Mouse (Mus musculus) MEL (cell line): ENCODE results near the gene Zfp799. TPM values are rescaled to one million over a fixed set of nuclear protein-coding genes. Genes with fewer than 3 reads are reported as not detected.
A peak's percentile ranks its signal among the peaks of the same experiment; 100 is the strongest.

Source experiments
- DNase-seq: peaks from one replicate; pipeline ENCODE4 v3.0.0; 2011; ENCODE audit warnings: low read depth, low spot score
- H3K27ac ChIP-seq: 2 replicates; pipeline ENCODE4 v1.5.1; 2012; ENCODE audit warnings: low read depth, mild to moderate bottlenecking, control low read depth, low read length, moderate library complexity; ENCODE audit not compliant: control insufficient read depth
- H3K27me3 ChIP-seq, 2 experiments: fragments of 150-350 bp in 1 of 2; sonication (generic) in 1 of 2; 2 replicates each; pipeline ENCODE4 v1.6.1; 2012; ENCODE audit warnings: low read length in 2 of 2, mild to moderate bottlenecking in 2 of 2, improper control_type of control experiment in 1 of 2, moderate library complexity in 1 of 2; ENCODE audit not compliant: insufficient read depth in 2 of 2, control insufficient read depth in 1 of 2
- H3K36me3 ChIP-seq, 2 experiments: 2 replicates each; pipeline ENCODE4 v1.6.1; 2012 to 2014; ENCODE audit warnings: low read length in 2 of 2, improper control_type of control experiment in 1 of 2, inconsistent platforms in 1 of 2, mild to moderate bottlenecking in 1 of 2; ENCODE audit not compliant: insufficient read depth in 2 of 2, control insufficient read depth in 1 of 2
- H3K4me1 ChIP-seq, 2 experiments: fragments of 150-350 bp in 1 of 2; sonication (generic) in 1 of 2; 2 replicates each; pipeline ENCODE4 v1.6.1; 2012; ENCODE audit warnings: low read length in 2 of 2, improper control_type of control experiment in 1 of 2, mild to moderate bottlenecking in 1 of 2; ENCODE audit not compliant: insufficient read depth in 2 of 2, control insufficient read depth in 1 of 2
- H3K4me3 ChIP-seq, 2 experiments: fragments of 150-350 bp in 1 of 2; sonication (generic) in 1 of 2; 2 replicates each; pipeline ENCODE4 v1.5.1; 2012; ENCODE audit warnings: low read depth in 2 of 2, low read length in 2 of 2, mild to moderate bottlenecking in 2 of 2, moderate library complexity in 2 of 2, control low read depth in 1 of 2, improper control_type of control experiment in 1 of 2; ENCODE audit not compliant: control insufficient read depth in 1 of 2, insufficient read depth in 1 of 2
- H3K79me2 ChIP-seq: 2 replicates; pipeline ENCODE4 v1.6.1; 2012; ENCODE audit warnings: mild to moderate bottlenecking, low read length, moderate library complexity; ENCODE audit not compliant: control insufficient read depth, poor library complexity, insufficient read depth
- H3K9ac ChIP-seq: 2 replicates; pipeline ENCODE4 v1.6.1; 2012; ENCODE audit warnings: low read depth, mild to moderate bottlenecking, control low read depth, low read length, moderate library complexity; ENCODE audit not compliant: control insufficient read depth, poor library complexity, severe bottlenecking
- H3K9me3 ChIP-seq: fragments of 150-350 bp; sonication (generic); replicated peaks from 2 replicates; pipeline ENCODE4 v1.6.1; 2012; ENCODE audit warnings: mild to moderate bottlenecking, low read length, improper control_type of control experiment, moderate library complexity; ENCODE audit not compliant: insufficient read depth
- BHLHE40 ChIP-seq: IDR thresholded peaks from 2 replicates; pipeline ENCODE4 v1.6.1; 2012; ENCODE audit warnings: low read depth, mild to moderate bottlenecking, inconsistent platforms, low read length, improper control_type of control experiment, borderline replicate concordance
- CHD1 ChIP-seq: IDR thresholded peaks from 2 replicates; pipeline ENCODE4 v1.6.1; 2012; ENCODE audit warnings: low read depth, mild to moderate bottlenecking, inconsistent platforms, low read length, improper control_type of control experiment
- CHD2 ChIP-seq: IDR thresholded peaks from 2 replicates; pipeline ENCODE4 v1.6.1; 2011; ENCODE audit warnings: low read length, improper control_type of control experiment
- CTCF ChIP-seq, 3 experiments: IDR thresholded peaks in 2 of 3; conservative IDR thresholded peaks in 1 of 3; 2 replicates each; pipeline ENCODE4 v1.5.1; 2011 to 2012; ENCODE audit warnings: low read length in 3 of 3, low read depth in 2 of 3, mild to moderate bottlenecking in 2 of 3, improper control_type of control experiment in 1 of 3, inconsistent platforms in 1 of 3, mixed read lengths in 1 of 3, moderate library complexity in 1 of 3; ENCODE audit not compliant: control insufficient read depth in 1 of 3, insufficient read depth in 1 of 3, poor library complexity in 1 of 3, severe bottlenecking in 1 of 3
- E2F4 ChIP-seq: IDR thresholded peaks from 2 replicates; pipeline ENCODE4 v1.6.1; 2011; ENCODE audit warnings: low read depth, low read length, improper control_type of control experiment, borderline replicate concordance
- ELF1 ChIP-seq: IDR thresholded peaks from 2 replicates; pipeline ENCODE4 v1.6.1; 2014; ENCODE audit warnings: low read depth, mild to moderate bottlenecking, inconsistent platforms, low read length, improper control_type of control experiment, moderate library complexity
- EP300 ChIP-seq, 2 experiments: IDR thresholded peaks; 2 replicates each; pipeline ENCODE4 v1.6.1; 2011; ENCODE audit warnings: improper control_type of control experiment in 2 of 2, low read length in 2 of 2, low read depth in 1 of 2, mild to moderate bottlenecking in 1 of 2
- JUND ChIP-seq: IDR thresholded peaks from 2 replicates; pipeline ENCODE4 v1.6.1; 2011; ENCODE audit warnings: low read depth, mild to moderate bottlenecking, improper control_type of control experiment, low read length
- KAT2A ChIP-seq: conservative IDR thresholded peaks from 2 replicates; pipeline ENCODE4 v1.6.1; 2012; ENCODE audit warnings: low read depth, low read length, improper control_type of control experiment, inconsistent platforms
- MAFK ChIP-seq: IDR thresholded peaks from 2 replicates; pipeline ENCODE4 v1.6.1; 2011; ENCODE audit warnings: low read depth, mild to moderate bottlenecking, low read length, improper control_type of control experiment, borderline replicate concordance
- MAZ ChIP-seq: IDR thresholded peaks from 2 replicates; pipeline ENCODE4 v1.6.1; 2012; ENCODE audit warnings: low read depth, mild to moderate bottlenecking, inconsistent platforms, low read length, improper control_type of control experiment
- MEF2A ChIP-seq: IDR thresholded peaks from 2 replicates; pipeline ENCODE4 v1.6.1; 2014; ENCODE audit warnings: low read depth, mild to moderate bottlenecking, inconsistent platforms, low read length, improper control_type of control experiment; ENCODE audit not compliant: poor library complexity, insufficient replicate concordance, severe bottlenecking; ENCODE audit errors: extremely low read depth
- MXI1 ChIP-seq: IDR thresholded peaks from 2 replicates; pipeline ENCODE4 v1.6.1; 2011; ENCODE audit warnings: mild to moderate bottlenecking, low read depth, low read length, improper control_type of control experiment
- POLR2A ChIP-seq, 2 experiments: IDR thresholded peaks; 2 replicates each; pipeline ENCODE4 v1.6.1; 2011 to 2012; ENCODE audit warnings: low read length in 2 of 2, mild to moderate bottlenecking in 2 of 2, control low read depth in 1 of 2, improper control_type of control experiment in 1 of 2, low read depth in 1 of 2, moderate library complexity in 1 of 2; ENCODE audit not compliant: control insufficient read depth in 1 of 2, insufficient read depth in 1 of 2, poor library complexity in 1 of 2
- POLR2AphosphoS2 ChIP-seq: IDR thresholded peaks from 2 replicates; pipeline ENCODE4 v1.6.1; 2011; ENCODE audit warnings: low read length, improper control_type of control experiment
- POLR2AphosphoS5 ChIP-seq: IDR thresholded peaks from 2 replicates; pipeline ENCODE4 v1.6.1; 2012; ENCODE audit warnings: low read depth, borderline replicate concordance, mild to moderate bottlenecking, inconsistent platforms, low read length, moderate library complexity, mixed read lengths
- RCOR1 ChIP-seq: IDR thresholded peaks from 2 replicates; pipeline ENCODE4 v1.6.1; 2012; ENCODE audit warnings: low read depth, mild to moderate bottlenecking, inconsistent platforms, low read length, improper control_type of control experiment
- SIN3A ChIP-seq: IDR thresholded peaks from 2 replicates; pipeline ENCODE4 v1.6.1; 2012; ENCODE audit warnings: low read length, improper control_type of control experiment, inconsistent platforms
- TAL1 ChIP-seq: IDR thresholded peaks from 2 replicates; pipeline ENCODE4 v1.6.1; 2012; ENCODE audit warnings: mild to moderate bottlenecking, inconsistent platforms, low read length, moderate library complexity, mixed read lengths
- TBP ChIP-seq: IDR thresholded peaks from 2 replicates; pipeline ENCODE4 v1.8.0; 2011; ENCODE audit warnings: low read depth, low read length, improper control_type of control experiment
- USF1 ChIP-seq: IDR thresholded peaks from 2 replicates; pipeline ENCODE4 v1.6.1; 2014; ENCODE audit warnings: low read depth, mild to moderate bottlenecking, inconsistent platforms, low read length, improper control_type of control experiment, moderate library complexity
- USF2 ChIP-seq, 2 experiments: IDR thresholded peaks; 2 replicates each; pipeline ENCODE4 v1.6.1; 2011 to 2012; ENCODE audit warnings: improper control_type of control experiment in 2 of 2, low read length in 2 of 2, borderline replicate concordance in 1 of 2, inconsistent platforms in 1 of 2, low read depth in 1 of 2, mild to moderate bottlenecking in 1 of 2; ENCODE audit not compliant: insufficient read depth in 1 of 2
- ZKSCAN1 ChIP-seq: IDR thresholded peaks from 2 replicates; pipeline ENCODE4 v1.6.1; 2012; ENCODE audit warnings: low read depth, mild to moderate bottlenecking, inconsistent platforms, low read length, improper control_type of control experiment, moderate library complexity
- ZMIZ1 ChIP-seq: IDR thresholded peaks from 2 replicates; pipeline ENCODE4 v1.6.1; 2012; ENCODE audit warnings: low read depth, mild to moderate bottlenecking, inconsistent platforms, low read length, improper control_type of control experiment, moderate library complexity
- ZNF384 ChIP-seq: IDR thresholded peaks from 2 replicates; pipeline ENCODE4 v1.6.1; 2012; ENCODE audit warnings: low read depth, mild to moderate bottlenecking, inconsistent platforms, low read length, improper control_type of control experiment
- polyA plus RNA-seq, 2 experiments: library from polyadenylated mRNA; stranded (reverse) in 1 of 2; unstranded in 1 of 2; fragments of >175 nt in 1 of 2; fragments of >200 nt in 1 of 2; gene quantifications; 2 replicates each; pipeline versions ENCODE4 v1.2.1 to v1.2.4; 2012; ENCODE audit warnings: low replicate concordance in 2 of 2, low read depth in 1 of 2; ENCODE audit not compliant: insufficient read length in 2 of 2, insufficient read depth in 1 of 2, missing spikeins in 1 of 2
- total RNA-seq: library from RNA; depleted of rRNA; stranded (reverse); fragments of 300-350 nt; gene quantifications from 2 replicates; pipeline ENCODE4 v1.2.3, GENCODE M21; 2012

The Zfp799 gene
- total and polyA plus RNA-seq, 3 experiments, result 0.01 TPM; not detected in 2

DNA sequence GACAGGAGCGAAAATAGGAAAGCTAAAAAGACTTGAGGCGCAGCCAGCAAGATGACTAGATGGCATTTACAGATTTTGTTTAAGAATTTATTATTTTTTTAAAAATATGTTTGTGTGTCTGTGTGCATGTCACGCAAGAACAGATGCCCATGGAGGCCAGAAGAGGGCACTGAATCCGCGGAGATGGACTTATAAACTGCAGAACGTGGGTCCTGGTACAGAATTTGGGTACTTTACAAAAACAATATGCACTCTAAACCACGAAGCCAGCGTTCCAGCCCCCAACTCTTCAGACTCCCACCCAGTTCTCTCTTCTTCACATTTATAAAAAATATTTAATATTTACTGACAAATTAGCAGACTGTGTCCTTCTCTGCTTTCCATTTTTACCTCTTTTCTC is 40.8 kb downstream of the Zfp799 start:
- DNase-seq, result no peak
- Histone ChIP-seq H3K4me1 (peaks cover 2 to 11% of the 10 kb centered on the region in 2 experiments), H3K79me2 (peaks cover 31% of the 10 kb centered on the region), H3K27ac (no peak overlapping the region), H3K27me3 (peaks cover 1 to 2% of the 10 kb centered on the region in 2 experiments; a peak in 2 of 4 replicates), H3K9ac (no peak overlapping the region), H3K36me3 (peaks cover 9 to 22% of the 10 kb centered on the region in 2 experiments; a peak in 3 of 4 replicates), H3K4me3 (no peak overlapping the region), H3K9me3 (no peaks in the 10 kb centered on the region)
- TF ChIP-seq BHLHE40 (no peak), POLR2AphosphoS5 (no peak), CHD2 (no peak)

DNA sequence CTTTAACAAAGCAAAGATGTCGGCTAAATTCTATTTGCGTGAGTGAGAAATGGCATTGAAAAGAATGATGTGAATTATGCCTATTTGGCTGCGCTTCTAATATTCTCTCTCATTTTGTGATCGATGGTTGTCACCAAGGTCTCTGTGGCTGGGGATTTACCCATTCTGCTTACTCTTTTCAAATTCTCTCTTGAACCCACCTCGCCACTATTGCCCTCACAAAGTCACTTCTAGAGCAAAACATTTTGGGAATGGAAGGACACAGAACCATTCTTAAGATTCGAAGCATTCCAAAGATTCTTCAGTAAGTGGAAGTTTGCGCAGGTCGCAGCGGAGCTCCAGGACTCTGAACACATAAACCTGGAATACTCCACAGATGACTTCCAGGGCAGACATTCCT is 41.5 kb downstream of the Zfp799 start:
- Histone ChIP-seq H3K4me1 (peaks cover 2 to 11% of the 10 kb centered on the region in 2 experiments), H3K27ac (no peak overlapping the region), H3K36me3 (peaks cover 14 to 24% of the 10 kb centered on the region in 2 experiments), H3K9me3 (no peaks in the 10 kb centered on the region), H3K4me3 (peak overlapping the region; percentile 23 to 76), H3K9ac (peak overlapping the region; percentile 59), H3K79me2 (peaks cover 37% of the 10 kb centered on the region), H3K27me3 (0 out of 4 replicates have a peak, but pooled peaks cover 0 to 1% of the 10 kb centered on the region in 2 experiments)
- peak; percentile 3; the same call in 1 of the 2 replicates for TF ChIP-seq SIN3A
- no peak for TF ChIP-seq TAL1
- TF ChIP-seq KAT2A, result no peak
- no peak for DNase-seq

DNA sequence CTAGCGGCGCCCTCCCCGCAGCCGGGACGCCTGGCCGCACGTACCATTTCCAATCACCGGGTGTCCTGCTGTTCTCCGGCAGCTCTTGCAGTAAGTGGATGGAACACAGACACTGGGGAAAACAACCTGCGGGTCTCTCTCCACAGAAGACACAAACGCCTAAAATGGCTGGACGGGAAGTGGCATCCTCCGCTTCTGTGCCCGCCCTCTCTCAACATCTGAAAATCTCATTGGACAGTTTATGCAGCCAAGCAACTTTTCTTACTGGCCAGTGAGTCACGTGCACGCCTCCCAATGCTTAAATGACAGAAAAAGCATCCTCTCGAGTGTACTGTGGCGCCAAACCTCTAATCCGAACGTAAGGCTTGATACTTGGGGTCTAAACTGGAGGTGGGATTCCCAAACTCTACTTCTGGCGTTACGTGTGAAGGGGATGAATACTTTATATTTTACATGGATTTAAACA is 41.9 kb downstream of the Zfp799 start, which contains the start of gene Zfp871:
TSS of gene Zfp871 (minus strand) at position 194 of the 466 bp plus-strand sequence.
- H3K27ac ChIP-seq, result peak within 1 kb of the TSS; percentile 82
- H3K4me3 ChIP-seq, result peak within 1 kb of the TSS; percentile 54 to 76
- H3K36me3 ChIP-seq, result peaks cover 16 to 24% of the 10 kb centered on the region in 2 experiments
- DNase-seq, result peak; percentile 96
- H3K4me1 ChIP-seq, result peaks cover 2 to 11% of the 10 kb centered on the region in 2 experiments
- 0 out of 4 replicates have a peak, but pooled peaks cover 0 to 1% of the 10 kb centered on the region in 2 experiments for H3K27me3 ChIP-seq
- no peaks in the 10 kb centered on the region for H3K9me3 ChIP-seq
- H3K9ac ChIP-seq, result peak within 1 kb of the TSS; percentile 83
- peaks cover 40% of the 10 kb centered on the region for H3K79me2 ChIP-seq
- TF ChIP-seq RCOR1 (no peak), ELF1 (0 out of 2 replicates have a peak, but pooled peaks have one; percentile 52), MXI1 (peak; percentile 45; the same call in 1 of the 2 replicates), POLR2A (IDR thresholded peaks at IDR 0.05; ENCODE audit: control insufficient read depth in 1 of 2, insufficient read depth in 1 of 2, low read depth in 1 of 2, low read length in 2 of 2, poor library complexity in 1 of 2) (peak; percentile 76 to 89; a peak in 3 of 4 replicates), MAFK (no peak), CHD2 (no peak), CTCF (IDR thresholded peaks at IDR 0.05 in 2 of 3, conservative IDR thresholded peaks at IDR 0.05 in 1 of 3; ENCODE audit: control insufficient read depth in 1 of 3, insufficient read depth in 1 of 3, low read depth in 2 of 3, low read length in 3 of 3, poor library complexity in 1 of 3, severe bottlenecking in 1 of 3) (no peak), EP300 (IDR thresholded peaks at IDR 0.05; ENCODE audit: low read depth in 1 of 2, low read length in 2 of 2) (no peak), TBP (peak; percentile 89), E2F4 (peak; percentile 99), ZNF384 (no peak), USF1 (peak; percentile 97), MAZ (no peak), JUND (no peak), ZKSCAN1 (no peak), USF2 (IDR thresholded peaks at IDR 0.05; ENCODE audit: borderline replicate concordance in 1 of 2, insufficient read depth in 1 of 2, low read depth in 1 of 2, low read length in 2 of 2) (peak; percentile 34 to 70; a peak in 3 of 4 replicates), ZMIZ1 (no peak), CHD1 (no peak), MEF2A (no peak), POLR2AphosphoS2 (0 out of 2 replicates have a peak, but pooled peaks have one; percentile 41), SIN3A (peak; percentile 4; the same call in 1 of the 2 replicates)
